Mouse (Mus musculus): Measurements from ENCODE around the gene Ndufs1.

Ndufs1 gene

DNA sequence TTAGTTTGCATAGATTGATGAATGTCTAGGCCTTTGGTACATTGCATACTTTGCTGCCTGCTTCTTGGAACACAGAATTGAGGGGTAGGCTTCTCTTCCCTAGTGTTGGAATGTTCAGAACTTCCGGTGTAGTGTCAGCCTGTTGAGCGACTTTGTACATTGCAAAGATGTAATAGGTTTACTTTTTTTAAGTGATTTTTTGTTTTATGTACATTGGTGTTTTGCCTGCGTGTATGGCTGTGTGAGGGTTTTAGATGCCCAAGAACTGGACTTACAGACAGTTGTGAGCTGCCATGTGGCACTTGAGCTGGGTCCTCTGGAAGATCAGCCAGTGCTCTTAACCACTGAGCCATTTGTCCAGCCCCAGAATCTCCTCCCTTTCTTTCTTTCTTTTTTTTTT lies 61.1 kb downstream of the Ndufs1 start:
- DNase-seq (ENCODE audit: low spot score in 2 of 2): no peak

DNA sequence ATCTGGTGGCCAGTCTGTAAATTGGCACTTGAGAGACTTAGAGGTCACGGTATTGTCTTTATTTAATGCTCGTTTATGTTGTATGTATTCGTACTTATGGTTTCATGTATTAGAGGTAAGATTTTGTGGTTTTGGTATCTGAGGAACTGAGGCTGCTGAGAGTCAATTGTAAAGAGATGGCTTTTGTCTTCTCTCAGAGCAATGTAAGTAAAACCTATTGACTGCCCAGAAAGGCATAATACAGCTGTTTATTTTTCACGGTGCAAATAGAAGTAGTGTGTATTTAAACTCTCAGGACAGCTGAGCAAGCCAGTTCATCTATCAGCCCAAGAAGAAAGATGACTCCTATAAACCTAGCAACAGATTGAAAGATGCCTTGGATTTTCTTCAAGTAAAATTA lies 61.5 kb downstream of the Ndufs1 start:
- no peak for DNase-seq (ENCODE audit: low spot score in 2 of 2)

DNA sequence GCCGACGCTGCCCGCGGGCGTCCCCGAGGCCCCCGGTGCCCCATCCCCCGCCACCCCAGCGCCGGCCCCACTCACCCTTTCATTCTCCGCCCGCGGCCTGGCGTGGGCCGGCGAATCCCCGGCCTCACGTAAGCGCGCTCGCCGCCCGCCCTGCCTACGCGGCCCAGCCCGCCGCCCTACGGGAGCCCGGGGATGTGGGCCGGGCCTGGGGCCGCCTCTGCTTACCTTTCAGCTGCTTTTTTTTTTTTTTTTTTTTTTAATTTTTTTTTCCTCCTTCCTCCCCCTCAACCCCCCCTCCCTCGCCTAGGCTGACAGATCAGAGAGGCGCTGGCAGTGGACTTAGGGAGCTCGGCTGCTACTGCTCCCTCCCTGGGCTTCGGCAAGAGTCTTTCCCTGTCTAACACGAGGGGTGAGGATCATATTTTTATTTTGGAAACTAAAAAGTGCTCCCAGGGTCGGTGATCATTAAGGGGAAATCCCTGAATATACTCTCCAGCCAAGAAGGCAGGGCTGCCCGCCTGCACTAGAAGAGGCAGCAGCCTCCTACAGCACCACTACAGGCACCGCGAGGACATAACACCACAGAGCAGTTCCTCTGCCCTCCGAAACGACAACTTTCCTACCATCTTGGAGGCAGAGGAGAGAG lies 62.4 kb downstream of the Ndufs1 start, which contains the start of gene Ino80d:
Ino80d (minus strand) TSS at position 532 of the 646 bp plus-strand sequence.
- peak; percentile 73 to 74 for DNase-seq (ENCODE audit: low spot score in 2 of 2)

DNA sequence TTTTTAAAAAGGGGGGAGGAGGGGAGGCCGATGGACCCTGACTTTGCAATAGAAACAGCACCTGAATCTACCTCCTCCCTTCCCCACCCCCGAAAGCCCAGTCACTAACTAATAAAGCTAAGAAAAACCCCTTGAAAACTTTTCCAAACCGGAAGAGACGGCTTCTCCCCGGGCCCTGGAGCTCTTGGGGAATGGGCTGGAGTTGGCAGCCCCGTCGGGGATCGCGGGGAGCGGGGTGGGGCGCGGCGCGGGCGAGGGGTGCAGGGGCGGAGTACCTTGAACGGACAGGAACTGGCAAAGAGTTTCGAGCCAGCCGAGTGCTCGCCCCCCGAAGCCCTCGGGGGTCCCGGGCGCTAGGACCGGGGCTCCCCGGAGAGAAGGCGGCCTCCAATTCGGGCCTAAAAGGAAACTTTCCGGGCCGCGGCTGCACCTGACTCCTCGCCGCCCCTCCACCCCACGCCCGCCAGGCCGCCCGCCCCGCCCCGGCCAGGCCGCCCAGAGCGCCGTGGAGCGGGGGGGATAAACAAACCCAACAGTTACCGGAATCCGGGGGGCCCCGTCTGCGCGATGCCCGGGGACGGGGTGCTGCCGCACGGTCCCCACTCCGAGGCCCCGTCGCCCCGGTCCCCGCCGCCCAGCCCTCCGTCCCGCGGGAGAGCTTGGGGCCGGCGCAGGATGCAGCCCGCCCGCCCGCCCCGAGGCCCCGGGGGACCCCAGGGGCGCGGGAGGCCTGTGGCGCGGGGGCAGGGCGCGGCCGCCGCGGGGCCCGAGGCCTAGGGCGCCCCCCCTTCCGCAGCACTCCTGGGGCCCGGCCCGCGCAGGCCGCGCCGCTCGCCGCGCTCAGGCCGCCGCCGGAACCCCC lies 63.1 kb downstream of the Ndufs1 start:
- peak; percentile 26 to 51 for DNase-seq (ENCODE audit: low spot score in 2 of 2)

DNA sequence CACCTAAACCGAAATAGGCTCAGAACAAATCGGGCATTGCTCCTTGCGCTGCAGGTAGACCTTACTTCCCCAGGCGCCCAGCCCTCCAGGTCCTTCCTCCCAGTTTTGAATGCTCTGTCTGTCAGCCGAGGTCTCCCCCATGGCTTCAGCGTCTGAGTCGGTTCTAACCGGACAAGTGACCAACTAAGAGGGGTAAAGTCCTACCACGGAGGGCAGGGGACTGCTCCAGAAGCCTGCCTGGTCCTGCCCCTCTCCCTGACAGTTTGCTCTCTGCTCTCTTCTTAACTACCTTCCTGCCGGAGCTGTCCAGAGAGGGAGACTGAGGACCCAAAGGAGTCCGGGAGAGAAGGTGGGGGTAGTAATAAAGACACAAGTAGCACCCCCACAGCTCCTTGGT lies 63.8 kb downstream of the Ndufs1 start:
- DNase-seq (ENCODE audit: low spot score in 2 of 2): peak in 1 of 2 experiments; percentile 19

DNA sequence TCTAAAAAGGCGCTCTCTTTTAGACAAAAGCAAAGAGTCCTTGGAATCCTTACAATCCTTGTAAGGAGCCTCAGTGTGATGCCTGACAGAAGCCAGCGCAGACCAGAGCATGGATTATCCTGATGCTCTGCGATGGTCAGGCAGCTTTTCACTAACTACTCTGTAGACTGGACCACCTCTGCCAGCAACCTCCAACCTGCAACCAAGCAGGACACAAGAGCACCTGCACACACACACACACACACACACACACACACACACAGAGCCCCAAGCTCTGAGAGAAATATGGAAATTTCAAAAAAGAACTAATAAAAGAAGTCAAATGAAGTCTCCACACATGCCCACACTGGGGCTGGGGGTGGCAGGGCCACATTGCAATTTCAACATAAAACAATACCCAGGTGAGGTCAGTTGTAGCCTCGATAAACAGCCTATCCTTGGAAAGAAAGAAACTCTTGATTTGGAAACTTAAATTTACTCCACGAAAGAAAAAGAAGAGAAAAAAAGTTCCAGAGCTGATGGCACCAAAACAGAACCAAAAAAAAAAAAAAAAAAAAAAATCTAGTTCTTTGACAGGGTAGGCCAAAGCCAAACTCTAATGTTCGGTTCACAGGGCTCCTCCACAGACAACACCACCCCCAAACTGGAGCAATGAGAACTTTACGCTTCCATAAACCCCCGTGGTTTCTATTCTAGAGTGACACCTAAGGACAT lies 64.3 kb downstream of the Ndufs1 start:
- no peak for DNase-seq (ENCODE audit: low spot score in 2 of 2)

DNA sequence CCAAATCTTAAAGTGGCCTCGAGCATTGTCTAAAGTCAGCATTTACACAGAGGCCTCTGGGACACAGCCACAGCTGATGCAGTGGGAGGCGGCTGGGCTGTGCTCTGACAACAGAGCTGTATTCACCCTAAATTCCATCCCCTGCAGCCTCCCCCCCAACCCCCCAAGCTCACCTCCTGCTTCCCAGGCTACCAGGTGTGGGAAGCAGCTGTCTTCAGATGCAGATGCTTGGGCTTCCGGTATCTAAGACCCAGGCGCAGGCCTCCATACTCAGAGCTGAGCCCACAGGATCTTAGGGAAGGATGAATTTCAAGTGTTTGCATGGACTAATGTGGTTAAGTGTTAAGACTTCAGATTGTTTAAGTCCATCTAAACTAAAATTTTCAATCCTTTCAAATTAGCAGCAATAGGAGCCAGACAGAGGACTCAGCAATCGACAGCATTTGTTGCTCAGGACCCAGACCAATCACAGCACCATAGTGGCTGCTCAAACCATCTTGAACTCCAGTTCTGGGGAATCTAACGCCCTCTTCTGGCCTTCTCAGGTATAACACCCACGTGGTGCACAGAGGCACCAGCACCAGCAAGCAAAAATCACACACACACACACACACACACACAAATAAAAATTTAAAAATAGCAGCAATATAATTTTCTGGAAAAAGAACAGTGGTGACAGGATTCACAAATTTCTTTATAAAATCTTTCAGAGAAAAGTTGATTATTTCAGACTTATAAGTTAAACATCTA lies 65.9 kb downstream of the Ndufs1 start:
- peak; percentile 20 to 30 for DNase-seq (ENCODE audit: low spot score in 2 of 2)

DNA sequence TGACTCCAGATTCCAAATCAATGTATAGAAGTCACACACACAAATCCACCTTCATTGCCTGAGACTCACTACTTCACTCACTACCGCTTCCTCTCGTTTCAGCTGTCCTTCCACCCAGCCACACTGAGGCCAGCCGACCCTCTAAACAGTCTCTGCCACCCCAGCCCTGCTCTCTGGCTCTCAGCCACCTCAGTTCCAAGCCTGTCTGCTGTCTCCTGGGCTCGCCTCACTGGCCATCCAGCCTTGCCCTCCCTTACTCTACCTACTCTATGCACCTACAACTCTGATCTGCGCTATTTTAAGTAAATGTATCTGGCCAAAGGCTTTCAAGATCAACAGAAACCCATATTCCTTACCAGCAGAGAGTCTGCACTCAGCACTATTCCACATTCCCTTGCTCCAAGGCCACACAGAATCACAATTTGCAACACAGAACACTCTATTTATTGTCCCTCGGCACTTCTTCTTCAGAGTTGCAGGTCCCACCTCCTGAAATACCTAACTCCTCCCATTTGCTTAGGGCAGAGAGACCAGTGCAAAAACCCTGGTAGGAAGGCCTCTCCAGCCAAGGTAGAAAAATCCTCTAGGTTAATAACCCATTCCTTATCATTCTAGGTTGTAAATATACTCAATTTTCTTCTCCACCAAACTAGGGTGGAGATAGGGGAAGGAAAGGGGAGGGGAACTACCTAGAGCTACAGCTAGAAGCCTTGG lies 68.9 kb downstream of the Ndufs1 start:
- DNase-seq (ENCODE audit: low spot score in 2 of 2): no peak

DNA sequence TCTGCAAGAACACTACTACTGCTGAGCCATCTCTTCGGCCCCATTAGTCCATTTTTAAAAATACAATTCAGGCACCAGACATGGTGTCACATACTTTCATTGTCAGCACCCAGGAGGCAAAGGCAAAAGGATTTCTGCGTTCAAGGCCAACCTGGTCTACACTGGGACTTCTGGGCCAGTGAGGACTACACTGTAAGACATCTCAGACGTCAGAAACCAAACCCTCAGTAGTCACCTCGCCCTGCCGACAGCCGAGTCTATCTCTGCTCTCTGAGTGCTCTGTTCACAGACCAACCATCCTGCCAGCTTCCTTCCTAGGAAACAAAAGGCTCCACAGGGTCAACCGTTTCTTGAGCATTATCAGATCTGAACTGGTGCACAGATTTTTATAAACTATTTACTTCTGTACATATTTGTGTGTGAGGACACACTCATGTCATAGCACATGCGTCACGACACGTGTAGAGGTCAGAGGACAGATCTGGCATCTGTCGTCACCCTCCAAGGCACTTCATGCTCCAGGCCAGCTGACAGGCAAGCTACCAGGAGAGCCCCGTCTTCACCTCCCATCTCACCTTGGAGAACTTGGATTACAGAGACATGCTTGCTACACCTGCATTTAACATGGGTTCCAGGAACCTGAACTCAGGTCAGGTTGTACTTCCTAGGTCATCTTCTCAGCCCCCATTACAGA lies 73.7 kb downstream of the Ndufs1 start:
- no peak for DNase-seq (ENCODE audit: low spot score in 2 of 2)

DNA sequence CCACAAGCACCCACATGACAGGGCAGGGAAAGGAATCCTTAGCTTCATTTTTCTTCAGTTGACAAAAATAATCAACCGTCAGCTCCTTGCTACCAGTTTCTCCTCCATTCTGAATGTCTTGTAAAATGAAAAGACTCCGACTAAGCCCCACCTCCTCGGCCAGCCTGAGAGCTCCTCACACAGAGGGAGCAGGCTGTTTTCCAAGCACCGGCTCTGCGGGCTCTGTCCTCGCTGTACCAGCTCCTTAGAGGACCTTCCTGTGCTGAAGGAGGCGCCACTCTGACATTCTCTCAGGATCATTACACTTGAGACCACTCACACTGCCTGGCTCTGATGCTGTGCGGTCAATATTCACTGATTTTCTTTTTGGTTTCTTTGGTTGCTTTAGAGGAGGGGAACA lies 76.4 kb downstream of the Ndufs1 start:
- DNase-seq (ENCODE audit: low spot score in 2 of 2): no peak

DNA sequence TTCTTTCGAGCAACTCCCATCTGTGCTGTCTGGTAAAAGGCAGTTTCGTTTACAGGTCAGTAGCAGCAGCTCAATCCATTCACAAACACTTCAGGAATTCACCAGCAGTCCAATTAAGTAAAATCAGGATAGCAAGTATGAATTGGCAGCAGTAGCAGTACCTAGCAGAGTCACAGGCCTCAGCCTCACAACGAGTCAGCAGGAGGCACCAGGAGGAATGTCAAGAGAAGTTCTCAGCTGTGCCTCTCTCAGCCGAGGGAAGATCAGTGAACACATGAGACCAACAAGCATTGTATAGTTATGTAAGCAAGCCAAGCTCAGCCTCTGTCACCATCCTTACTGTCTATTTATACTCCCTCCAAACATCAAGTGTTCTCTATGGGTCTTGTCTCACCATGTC lies 77.8 kb downstream of the Ndufs1 start:
- no peak for DNase-seq (ENCODE audit: low spot score in 2 of 2)

DNA sequence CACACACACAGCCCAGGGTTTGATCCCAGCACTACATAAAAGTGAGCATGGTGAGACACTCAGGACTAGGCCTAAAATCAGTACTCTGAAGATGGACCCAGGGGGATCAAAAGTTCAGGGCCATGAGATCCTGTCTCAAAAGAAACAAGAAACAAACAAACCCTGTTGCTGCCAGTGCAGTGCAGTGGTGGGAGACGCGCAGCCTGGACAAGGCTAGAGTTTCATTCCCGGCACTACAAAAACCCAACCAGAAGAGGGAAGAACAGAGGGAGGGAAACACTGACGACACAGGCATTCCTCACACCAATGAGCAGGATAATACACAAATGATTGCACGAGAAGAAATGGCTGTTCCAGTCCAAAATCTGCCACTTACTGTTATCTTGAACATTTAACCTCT lies 80.6 kb downstream of the Ndufs1 start:
- DNase-seq (ENCODE audit: low spot score in 2 of 2): no peak

Measured in frontal cortex, postnatal 10 days (tissue).